Mouse (Mus musculus): Measurements from ENCODE around the gene Obsl1. TPM values are rescaled to one million over a fixed set of nuclear protein-coding genes. Genes with fewer than 3 reads are reported as not detected.
A peak's percentile ranks its signal among the peaks of the same experiment; 100 is the strongest.

Gene Obsl1
- polyA plus RNA-seq, 1 experiment, result 41.1 TPM

- H3K27me3 ChIP-seq (ENCODE audit: control insufficient read depth, insufficient read depth, low read length), result no peaks in the 10 kb centered on the region
- no peak for TF ChIP-seq CTCF (IDR thresholded peaks at IDR 0.05; ENCODE audit: borderline replicate concordance, insufficient read depth, low read depth, low read length)
- TF ChIP-seq POLR2A (IDR thresholded peaks at IDR 0.05; ENCODE audit: borderline replicate concordance, insufficient read depth, low read length), result no peak
- WGBS, result 54% methylated on average over 24 of the region's 24 CpGs
- peak in 1 of 2 experiments; percentile 7 for DNase-seq
- no peak overlapping the region for H3K4me3 ChIP-seq (replicated peaks; ENCODE audit: insufficient read depth, low read depth, low read length)
- H3K27ac ChIP-seq (ENCODE audit: insufficient read depth, low read length), result no peak overlapping the region
- peaks cover 6% of the 10 kb centered on the region; the same call in 1 of the 2 replicates for H3K4me1 ChIP-seq (ENCODE audit: control insufficient read depth, insufficient read depth, low read length)
Observed at GRCm38 (mm10) chr1:75492579-75493170, 13.6 kb downstream of the Obsl1 start.

GRCm38 (mm10) chr1:75490785-75491551 is 15.3 kb downstream of the Obsl1 start:
- H3K27ac ChIP-seq (ENCODE audit: insufficient read depth, low read length), result no peak overlapping the region
- DNase-seq, result peak in 1 of 2 experiments; percentile 11
- peaks cover 12% of the 10 kb centered on the region for H3K4me1 ChIP-seq (ENCODE audit: control insufficient read depth, insufficient read depth, low read length)
- WGBS, result 87% methylated on average over 34 of the region's 34 CpGs
- H3K27me3 ChIP-seq (ENCODE audit: control insufficient read depth, insufficient read depth, low read length), result no peaks in the 10 kb centered on the region
- no peak overlapping the region for H3K4me3 ChIP-seq (replicated peaks; ENCODE audit: insufficient read depth, low read depth, low read length)
- TF ChIP-seq POLR2A (IDR thresholded peaks at IDR 0.05; ENCODE audit: borderline replicate concordance, insufficient read depth, low read length) (no peak), CTCF (IDR thresholded peaks at IDR 0.05; ENCODE audit: borderline replicate concordance, insufficient read depth, low read depth, low read length) (no peak)

DNA sequence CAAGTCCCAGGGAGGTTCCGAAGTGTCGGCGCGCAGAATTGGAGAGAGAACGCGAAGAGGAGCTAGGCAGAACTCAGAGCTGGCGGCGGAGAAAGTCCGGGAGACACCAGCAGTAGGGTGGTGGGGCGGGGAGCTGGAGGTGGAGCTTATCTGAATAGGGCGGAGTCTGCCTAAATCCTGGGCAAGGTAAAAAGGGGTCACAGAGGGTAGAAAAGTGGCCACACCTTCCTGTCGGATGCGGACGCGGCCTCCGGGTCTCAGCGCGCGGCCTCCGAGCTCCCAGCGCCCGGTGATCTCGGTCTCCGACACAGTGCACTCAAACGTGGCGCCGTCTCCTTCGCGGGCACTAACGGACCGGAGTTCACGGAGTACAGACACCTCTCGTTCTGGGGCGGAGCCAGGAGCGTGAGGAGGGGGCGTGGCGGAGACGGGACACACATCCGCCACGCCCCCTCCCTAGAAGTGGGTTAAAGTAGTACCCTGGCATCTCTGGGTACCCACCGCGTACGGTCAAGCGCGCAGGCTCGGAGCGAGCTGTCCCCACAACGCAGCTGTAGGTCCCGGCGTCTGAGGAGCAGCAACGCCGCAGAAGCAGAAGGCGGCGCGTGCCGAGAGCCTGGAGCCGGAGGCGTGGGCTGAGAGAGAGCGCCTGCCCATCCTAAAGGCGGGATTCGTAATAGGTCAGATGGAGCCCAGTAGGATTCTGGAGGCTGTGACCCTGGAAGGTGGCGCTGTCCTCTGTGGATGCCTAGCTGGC is 18.7 kb downstream of the Obsl1 start:
- Histone ChIP-seq H3K4me3 (replicated peaks; ENCODE audit: insufficient read depth, low read depth, low read length) (peak overlapping the region; percentile 68), H3K4me1 (ENCODE audit: control insufficient read depth, insufficient read depth, low read length) (peaks cover 18% of the 10 kb centered on the region), H3K27ac (ENCODE audit: insufficient read depth, low read length) (no peak overlapping the region), H3K27me3 (ENCODE audit: control insufficient read depth, insufficient read depth, low read length) (no peaks in the 10 kb centered on the region)
- DNase-seq, result peak; percentile 82 to 88
- WGBS, result under 1% methylated on average over 62 of the region's 62 CpGs
- TF ChIP-seq CTCF (IDR thresholded peaks at IDR 0.05; ENCODE audit: borderline replicate concordance, insufficient read depth, low read depth, low read length) (peak; percentile 45; the same call in 1 of the 2 replicates), POLR2A (IDR thresholded peaks at IDR 0.05; ENCODE audit: borderline replicate concordance, insufficient read depth, low read length) (no peak)

DNA sequence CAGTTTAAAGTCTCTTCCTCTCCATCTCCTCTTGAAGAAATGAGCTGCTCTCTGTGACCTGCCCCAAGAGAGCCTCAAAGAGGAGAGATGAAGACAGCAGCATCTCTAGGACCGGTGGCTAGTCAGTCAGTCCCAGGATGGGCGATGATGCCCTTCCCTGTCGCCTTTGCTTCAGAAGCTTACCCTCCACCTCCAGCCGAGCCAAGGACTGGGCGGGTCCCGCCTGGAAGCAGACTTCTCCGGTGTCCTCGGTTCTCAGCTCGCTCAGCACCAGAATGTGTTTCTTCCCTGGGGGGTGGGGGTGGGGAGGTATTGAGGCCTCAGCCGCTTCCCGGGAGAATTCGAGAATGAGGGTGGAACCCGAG is 19.2 kb downstream of the Obsl1 start:
- no peak for TF ChIP-seq POLR2A (IDR thresholded peaks at IDR 0.05; ENCODE audit: borderline replicate concordance, insufficient read depth, low read length)

DNA sequence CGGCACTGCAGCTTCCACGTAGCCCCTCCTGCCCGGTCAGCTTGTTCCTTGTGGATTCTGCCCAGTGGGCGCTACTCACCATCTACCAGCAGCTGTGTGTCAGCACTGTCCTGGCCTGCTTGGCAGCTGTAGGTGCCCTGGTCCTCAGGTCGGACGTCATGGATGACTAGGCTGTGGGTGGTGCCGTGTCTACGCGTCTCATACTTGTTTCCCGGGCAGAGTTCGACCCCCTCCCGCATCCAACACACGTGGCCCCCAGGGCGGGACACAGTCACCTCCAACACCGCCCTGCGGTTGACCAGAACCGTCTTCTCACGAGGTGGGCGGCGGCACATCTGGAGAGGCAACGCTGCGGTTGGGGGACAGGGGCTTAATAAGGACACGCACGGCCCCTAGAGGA is 19.7 kb downstream of the Obsl1 start:
- TF ChIP-seq CTCF (IDR thresholded peaks at IDR 0.05; ENCODE audit: borderline replicate concordance, insufficient read depth, low read depth, low read length) (no peak), POLR2A (IDR thresholded peaks at IDR 0.05; ENCODE audit: borderline replicate concordance, insufficient read depth, low read length) (no peak)
- peak in 1 of 2 experiments; percentile 41 for DNase-seq
- Histone ChIP-seq H3K27ac (ENCODE audit: insufficient read depth, low read length) (no peak overlapping the region), H3K4me1 (ENCODE audit: control insufficient read depth, insufficient read depth, low read length) (peaks cover 20% of the 10 kb centered on the region), H3K27me3 (ENCODE audit: control insufficient read depth, insufficient read depth, low read length) (no peaks in the 10 kb centered on the region), H3K4me3 (replicated peaks; ENCODE audit: insufficient read depth, low read depth, low read length) (peak overlapping the region; percentile 68)
- 16% methylated on average over 24 of the region's 24 CpGs for WGBS

More for the DNA sequence above, 19.2 kb downstream of the Obsl1 start:
- Histone ChIP-seq H3K4me3 (replicated peaks; ENCODE audit: insufficient read depth, low read depth, low read length) (peak overlapping the region; percentile 68), H3K27ac (ENCODE audit: insufficient read depth, low read length) (no peak overlapping the region), H3K27me3 (ENCODE audit: control insufficient read depth, insufficient read depth, low read length) (no peaks in the 10 kb centered on the region), H3K4me1 (ENCODE audit: control insufficient read depth, insufficient read depth, low read length) (peaks cover 20% of the 10 kb centered on the region)
- 2% methylated on average over 13 of the region's 13 CpGs for WGBS
- no peak for DNase-seq

GRCm38 (mm10) chr1:75480735-75481134 is 25.5 kb downstream of the Obsl1 start:
- 75% methylated on average over 7 of the region's 7 CpGs for WGBS
- Histone ChIP-seq H3K4me3 (replicated peaks; ENCODE audit: insufficient read depth, low read depth, low read length) (peak overlapping the region; percentile 31), H3K4me1 (ENCODE audit: control insufficient read depth, insufficient read depth, low read length) (peaks cover 16% of the 10 kb centered on the region), H3K27ac (ENCODE audit: insufficient read depth, low read length) (no peak overlapping the region), H3K27me3 (ENCODE audit: control insufficient read depth, insufficient read depth, low read length) (no peaks in the 10 kb centered on the region)
- DNase-seq, result no peak
- no peak for TF ChIP-seq CTCF (IDR thresholded peaks at IDR 0.05; ENCODE audit: borderline replicate concordance, insufficient read depth, low read depth, low read length)
- TF ChIP-seq POLR2A (IDR thresholded peaks at IDR 0.05; ENCODE audit: borderline replicate concordance, insufficient read depth, low read length), result no peak

GRCm38 (mm10) chr1:75480036-75480435 is 26.2 kb downstream of the Obsl1 start:
- H3K27me3 ChIP-seq (ENCODE audit: control insufficient read depth, insufficient read depth, low read length), result no peaks in the 10 kb centered on the region
- H3K4me3 ChIP-seq (replicated peaks; ENCODE audit: insufficient read depth, low read depth, low read length), result peak overlapping the region; percentile 85
- TF ChIP-seq CTCF (IDR thresholded peaks at IDR 0.05; ENCODE audit: borderline replicate concordance, insufficient read depth, low read depth, low read length) (no peak), POLR2A (IDR thresholded peaks at IDR 0.05; ENCODE audit: borderline replicate concordance, insufficient read depth, low read length) (no peak)
- 4% methylated on average over 13 of the region's 13 CpGs for WGBS
- DNase-seq, result no peak
- H3K27ac ChIP-seq (ENCODE audit: insufficient read depth, low read length), result peak overlapping the region; percentile 92
- H3K4me1 ChIP-seq (ENCODE audit: control insufficient read depth, insufficient read depth, low read length), result peaks cover 16% of the 10 kb centered on the region
